Comparison of ENCODE assay signal across 30 mouse cellular contexts in the genomic region with DNA sequence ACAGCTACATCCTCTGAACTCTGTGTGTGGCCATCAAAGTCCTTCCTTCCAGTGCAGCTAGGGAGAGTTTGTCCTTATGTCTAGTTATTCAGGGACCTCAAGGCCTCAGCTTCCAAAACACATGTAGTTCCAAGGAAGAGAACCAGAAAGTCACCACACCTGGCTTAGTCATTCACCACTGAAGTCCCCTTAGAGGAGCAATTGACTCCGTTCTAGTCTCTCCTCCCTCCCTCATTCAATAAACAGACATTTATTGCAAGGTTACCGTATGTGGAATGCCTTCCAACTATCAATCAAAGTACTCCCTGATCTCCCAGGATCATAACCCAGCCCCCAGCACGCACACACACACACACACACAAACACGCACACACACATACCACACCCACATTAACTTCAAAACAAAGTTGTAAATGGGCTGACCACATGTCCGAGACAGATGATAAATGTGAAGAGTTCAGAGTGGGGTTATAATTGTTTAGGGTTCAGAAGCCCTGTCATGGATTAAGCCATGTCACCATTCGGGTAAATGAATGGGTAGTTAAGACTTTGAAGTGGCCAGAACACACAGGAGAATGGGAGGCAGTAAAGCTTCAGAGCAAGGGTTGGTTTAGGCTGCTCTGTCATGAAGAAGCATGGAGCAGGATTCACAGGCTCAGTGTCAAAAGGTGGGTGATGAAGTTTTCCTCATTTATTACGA.
DNase-seq lines count a peak whose midpoint lies in the region; ATAC-seq and TF ChIP-seq lines count a peak whose summit lies in the region.
"Had no signal": no experiment of that assay in that cellular context is flagged by ENCODE, and none has a peak within 500 bp of the region (broad histone marks: within the 10 kb centered on the region; RNA-seq: fewer than 3 reads in every experiment).

No protein-coding gene starts in this region.

- H3K36me3 ChIP-seq in kidney, embryonic 16.5 days (ENCODE audit: insufficient read depth, low read length): no peaks in the 10 kb centered on the region
- no peaks in the 10 kb centered on the region for H3K36me3 ChIP-seq in liver, embryonic 16.5 days (ENCODE audit: control insufficient read depth, insufficient read depth)
- H3K36me3 ChIP-seq in forebrain, embryonic 12.5 days (replicated peaks): no peaks in the 10 kb centered on the region
- no peaks in the 10 kb centered on the region for H3K36me3 ChIP-seq in midbrain, postnatal 0 days (ENCODE audit: insufficient read depth, low read length)
- H3K36me3 ChIP-seq: embryonic facial prominence, embryonic 10.5 days; embryonic facial prominence, embryonic 15.5 days; G1E; heart, embryonic 12.5 days; hindbrain, embryonic 13.5 days; midbrain, embryonic 10.5 days; midbrain, embryonic 15.5 days; neural tube, embryonic 12.5 days; stomach, embryonic 15.5 days had no signal

- no peak for DNase-seq in kidney, postnatal 10 days
- peak; percentile 51 for DNase-seq in embryo, embryonic 9.5 days (ENCODE audit: extremely low spot score)
- DNase-seq in large intestine, adult 2 months (ENCODE audit: low read depth, low spot score): peak; percentile 81
- DNase-seq in left cerebral cortex, postnatal 25 days (ENCODE audit: low spot score in 2 of 2): no peak
- DNase-seq in midbrain, postnatal 0 days (ENCODE audit: low spot score): no peak
- DNase-seq: adrenal gland, adult 8-10 months; cerebellum, adult 8-10 months; cerebellum, postnatal 36 days; gastrocnemius, postnatal 25 days; heart, adult 2 months; heart, postnatal 4 days; left cerebral cortex, postnatal 4 days; lung, embryonic 14.5 days; lung, postnatal 14 days; thymus, postnatal 25 days had no signal

- H3K9me3 ChIP-seq in kidney, embryonic 16.5 days (ENCODE audit: low read length): no peaks in the 10 kb centered on the region
- no peaks in the 10 kb centered on the region for H3K9me3 ChIP-seq in liver, embryonic 16.5 days (replicated peaks; ENCODE audit: control insufficient read depth, low read length)
- no peaks in the 10 kb centered on the region for H3K9me3 ChIP-seq in forebrain, embryonic 12.5 days
- no peaks in the 10 kb centered on the region for H3K9me3 ChIP-seq in midbrain, postnatal 0 days (ENCODE audit: low read length)
- H3K9me3 ChIP-seq: embryonic facial prominence, embryonic 10.5 days; embryonic facial prominence, embryonic 15.5 days; forebrain, embryonic 13.5 days; G1E; heart, embryonic 12.5 days; hindbrain, embryonic 13.5 days; midbrain, embryonic 10.5 days; midbrain, embryonic 15.5 days; neural tube, embryonic 12.5 days; stomach, embryonic 15.5 days had no signal

- H3K4me1 ChIP-seq in kidney, embryonic 16.5 days (ENCODE audit: insufficient read depth, low read length): peaks cover 19% of the 10 kb centered on the region
- H3K4me1 ChIP-seq in liver, embryonic 16.5 days (ENCODE audit: control insufficient read depth, low read depth, low read length): no peaks in the 10 kb centered on the region
- peaks cover 24% of the 10 kb centered on the region for H3K4me1 ChIP-seq in forebrain, embryonic 12.5 days
- 0 out of 2 replicates have a peak, but pooled peaks cover 12% of the 10 kb centered on the region for H3K4me1 ChIP-seq in midbrain, postnatal 0 days (ENCODE audit: insufficient read depth, low read length)

- no peak overlapping the region for H3K9ac ChIP-seq in kidney, embryonic 16.5 days (replicated peaks; ENCODE audit: low read length)
- no peak overlapping the region for H3K9ac ChIP-seq in liver, embryonic 16.5 days (ENCODE audit: low read depth, low read length)
- no peak overlapping the region for H3K9ac ChIP-seq in forebrain, embryonic 12.5 days
- no peak overlapping the region for H3K9ac ChIP-seq in midbrain, postnatal 0 days (replicated peaks; ENCODE audit: low read length, poor library complexity, severe bottlenecking)
- H3K9ac ChIP-seq: embryonic facial prominence, embryonic 15.5 days; forebrain, embryonic 13.5 days; heart, embryonic 12.5 days; hindbrain, embryonic 13.5 days; lung, embryonic 14.5 days; midbrain, embryonic 15.5 days; neural tube, embryonic 12.5 days; stomach, embryonic 15.5 days had no signal

- intact Hi-C loops in left cerebral cortex, postnatal 25 days (cut with DNase I): no loop called here

- H3K4me3 ChIP-seq in kidney, embryonic 16.5 days (ENCODE audit: low read length): no peak overlapping the region
- no peak overlapping the region for H3K4me3 ChIP-seq in liver, embryonic 16.5 days (ENCODE audit: low read depth, low read length)
- no peak overlapping the region for H3K4me3 ChIP-seq in forebrain, embryonic 12.5 days (replicated peaks)
- H3K4me3 ChIP-seq in midbrain, postnatal 0 days (ENCODE audit: low read depth, low read length): no peak overlapping the region
- H3K4me3 ChIP-seq: embryonic facial prominence, embryonic 10.5 days; embryonic facial prominence, embryonic 15.5 days; forebrain, embryonic 13.5 days; heart, adult 2 months; heart, embryonic 12.5 days; hindbrain, embryonic 13.5 days; layer of hippocampus, adult 2 months; left cerebral cortex, adult 2 months; midbrain, embryonic 10.5 days; midbrain, embryonic 15.5 days; neural tube, embryonic 12.5 days; stomach, embryonic 15.5 days had no signal

- no peak overlapping the region for H3K27ac ChIP-seq in kidney, embryonic 16.5 days (ENCODE audit: low read length)
- H3K27ac ChIP-seq in liver, embryonic 16.5 days (ENCODE audit: low read length): peak overlapping the region; percentile 78
- H3K27ac ChIP-seq in forebrain, embryonic 12.5 days: no peak overlapping the region
- no peak overlapping the region for H3K27ac ChIP-seq in midbrain, postnatal 0 days (ENCODE audit: low read depth, low read length)
- H3K27ac ChIP-seq: embryonic facial prominence, embryonic 15.5 days; forebrain, embryonic 13.5 days; heart, adult 2 months; layer of hippocampus, adult 2 months; left cerebral cortex, adult 2 months; midbrain, embryonic 15.5 days; neural tube, embryonic 12.5 days; stomach, embryonic 15.5 days had no signal

- WGBS in kidney, embryonic 16.5 days: 29% methylated on average over 7 of the region's 7 CpGs
- WGBS in large intestine, adult 2 months: 32% methylated on average over 7 of the region's 7 CpGs
- WGBS in liver, embryonic 16.5 days (ENCODE audit: insufficient replicate concordance): 23% methylated on average over 7 of the region's 7 CpGs
- 79% methylated on average over 7 of the region's 7 CpGs for WGBS in forebrain, embryonic 12.5 days
- 80% methylated on average over 7 of the region's 7 CpGs for WGBS in midbrain, postnatal 0 days

- no peak overlapping the region for H3K4me2 ChIP-seq in kidney, embryonic 16.5 days (replicated peaks; ENCODE audit: low read depth, low read length)
- no peak overlapping the region for H3K4me2 ChIP-seq in liver, embryonic 16.5 days (ENCODE audit: low read depth, low read length)
- no peak overlapping the region for H3K4me2 ChIP-seq in forebrain, embryonic 12.5 days
- H3K4me2 ChIP-seq in midbrain, postnatal 0 days (ENCODE audit: low read depth, low read length, poor library complexity, severe bottlenecking): no peak overlapping the region
- H3K4me2 ChIP-seq: embryonic facial prominence, embryonic 15.5 days; forebrain, embryonic 13.5 days; heart, embryonic 12.5 days; hindbrain, embryonic 13.5 days; lung, embryonic 14.5 days; midbrain, embryonic 15.5 days; neural tube, embryonic 12.5 days; stomach, embryonic 15.5 days had no signal

- 0 out of 2 replicates have a peak, but pooled peaks have one; percentile 24 for ATAC-seq in kidney, embryonic 16.5 days (ENCODE audit: low FRiP score, low TSS enrichment)
- no peak for ATAC-seq in liver, embryonic 16.5 days (ENCODE audit: low read depth)
- no peak for ATAC-seq in forebrain, embryonic 12.5 days (ENCODE audit: low FRiP score)
- ATAC-seq in midbrain, postnatal 0 days (ENCODE audit: low FRiP score): no peak
- ATAC-seq: forebrain, embryonic 13.5 days; midbrain, embryonic 15.5 days had no signal

- no peak for TF ChIP-seq CTCF in midbrain, postnatal 0 days (IDR thresholded peaks at IDR 0.05)

- peaks cover 12% of the 10 kb centered on the region; the same call in 1 of the 2 replicates for H3K27me3 ChIP-seq in kidney, embryonic 16.5 days (ENCODE audit: insufficient read depth, low read length)
- H3K27me3 ChIP-seq in liver, embryonic 16.5 days (ENCODE audit: control insufficient read depth, insufficient read depth, low read depth, low read length): no peaks in the 10 kb centered on the region; the same call in 1 of the 2 replicates
- H3K27me3 ChIP-seq in forebrain, embryonic 12.5 days: peaks cover 4% of the 10 kb centered on the region; the same call in 1 of the 2 replicates
- H3K27me3 ChIP-seq in midbrain, postnatal 0 days (ENCODE audit: insufficient read depth, low read length): no peaks in the 10 kb centered on the region
- H3K27me3 ChIP-seq: embryonic facial prominence, embryonic 15.5 days; hindbrain, embryonic 13.5 days; midbrain, embryonic 15.5 days; stomach, embryonic 15.5 days had no signal

Comparison
In these comparisons a context has a peak if more than half of its experiments do, and no peak if none do; other contexts are left out.
1. DNase-seq: peak in embryo, embryonic 9.5 days (single experiment) and large intestine, adult 2 months (single experiment); none in kidney, postnatal 10 days (single experiment), left cerebral cortex, postnatal 25 days (0 of 2) and midbrain, postnatal 0 days (single experiment).